ENCODE assay signal across 20 mouse cellular contexts in the genomic region with DNA sequence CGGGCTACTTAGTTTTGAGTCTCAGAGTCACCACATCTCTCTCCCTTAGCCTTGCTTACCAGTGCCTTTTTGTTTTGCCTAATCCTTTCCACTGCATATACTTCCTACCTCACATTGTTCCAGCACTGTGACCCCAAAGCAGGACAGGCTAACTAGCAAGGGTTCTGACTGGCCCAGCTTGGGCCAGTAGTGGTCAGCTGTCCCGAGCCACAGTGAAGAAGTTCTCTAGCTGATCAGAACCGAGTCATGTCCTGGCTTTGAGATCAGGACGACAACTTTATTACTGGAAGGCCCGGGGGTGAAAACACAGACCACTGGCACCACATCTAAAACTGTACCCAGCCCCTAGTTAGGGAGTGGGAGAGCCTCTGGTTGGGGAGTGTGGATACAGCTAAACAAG. TPM values are rescaled to one million over a fixed set of nuclear protein-coding genes. Genes with fewer than 3 reads are reported as not detected.
DNase-seq lines count a peak whose midpoint lies in the region; ATAC-seq and TF ChIP-seq lines count a peak whose summit lies in the region.
"Had no signal": no experiment of that assay in that cellular context is flagged by ENCODE, and none has a peak within 500 bp of the region (broad histone marks: within the 10 kb centered on the region; RNA-seq: fewer than 3 reads in every experiment).

No protein-coding gene starts in this region.

- H3K27ac ChIP-seq in heart, adult 2 months: peak overlapping the region; percentile 18
- H3K27ac ChIP-seq in limb, embryonic 14.5 days (replicated peaks; ENCODE audit: low read depth, low read length): peak overlapping the region; percentile 19; the same call in 1 of the 2 replicates
- no peak overlapping the region for H3K27ac ChIP-seq in limb, embryonic 10.5 days
- peak overlapping the region; percentile 68 for H3K27ac ChIP-seq in intestine, embryonic 16.5 days (ENCODE audit: low read length)
- H3K27ac ChIP-seq in kidney, adult 2 months (ENCODE audit: insufficient read depth, low read depth, low read length): no peak overlapping the region
- H3K27ac ChIP-seq: hindbrain, embryonic 12.5 days; limb, embryonic 13.5 days; liver, embryonic 14.5 days; macrophage; midbrain, embryonic 10.5 days; neural tube, embryonic 12.5 days had no signal

- WGBS in heart, adult 2 months: 84% methylated on average over 5 of the region's 5 CpGs
- WGBS in limb, embryonic 14.5 days: 85% methylated on average over 5 of the region's 5 CpGs
- 82% methylated on average over 5 of the region's 5 CpGs for WGBS in limb, embryonic 10.5 days
- WGBS in intestine, embryonic 16.5 days: 78% methylated on average over 5 of the region's 5 CpGs
- WGBS in kidney, adult 2 months: 88% methylated on average over 5 of the region's 5 CpGs

- no peaks in the 10 kb centered on the region for H3K9me3 ChIP-seq in limb, embryonic 14.5 days (ENCODE audit: control insufficient read depth, low read length)
- H3K9me3 ChIP-seq in limb, embryonic 10.5 days (replicated peaks): no peaks in the 10 kb centered on the region
- H3K9me3 ChIP-seq in intestine, embryonic 16.5 days (ENCODE audit: control insufficient read depth, low read length): no peaks in the 10 kb centered on the region
- H3K9me3 ChIP-seq: hindbrain, embryonic 12.5 days; limb, embryonic 13.5 days; midbrain, embryonic 10.5 days; neural tube, embryonic 12.5 days had no signal

- TF ChIP-seq EP300 in heart, adult 2 months (IDR thresholded peaks at IDR 0.05; ENCODE audit: insufficient read depth, low read depth, low read length): no peak

- no peak overlapping the region for H3K4me3 ChIP-seq in heart, adult 2 months
- no peak overlapping the region for H3K4me3 ChIP-seq in limb, embryonic 14.5 days (replicated peaks; ENCODE audit: low read length)
- no peak overlapping the region for H3K4me3 ChIP-seq in limb, embryonic 10.5 days
- no peak overlapping the region for H3K4me3 ChIP-seq in intestine, embryonic 16.5 days (ENCODE audit: low read length)
- no peak overlapping the region for H3K4me3 ChIP-seq in kidney, adult 2 months (ENCODE audit: insufficient read depth, low read depth, low read length)
- H3K4me3 ChIP-seq: erythroblast, embryonic 14.5 days; hindbrain, embryonic 12.5 days; limb, embryonic 13.5 days; midbrain, embryonic 10.5 days; neural tube, embryonic 12.5 days had no signal

- no peak for TF ChIP-seq POLR2A in heart, adult 2 months (IDR thresholded peaks at IDR 0.05; ENCODE audit: insufficient read depth, low read depth, low read length)
- no peak for TF ChIP-seq POLR2A in limb, embryonic 14.5 days (IDR thresholded peaks at IDR 0.05; ENCODE audit: borderline replicate concordance, extremely low read depth, insufficient read depth, insufficient read length)
- no peak for TF ChIP-seq POLR2A in kidney, adult 2 months (IDR thresholded peaks at IDR 0.05; ENCODE audit: low read depth, low read length)

- H3K36me3 ChIP-seq in heart, adult 2 months (ENCODE audit: control insufficient read depth, insufficient read depth, low read length): peaks cover 3% of the 10 kb centered on the region
- H3K36me3 ChIP-seq in limb, embryonic 14.5 days (ENCODE audit: control insufficient read depth, insufficient read depth, low read length): no peaks in the 10 kb centered on the region
- no peaks in the 10 kb centered on the region for H3K36me3 ChIP-seq in limb, embryonic 10.5 days
- H3K36me3 ChIP-seq in intestine, embryonic 16.5 days (ENCODE audit: control insufficient read depth, insufficient read depth, low read length): no peaks in the 10 kb centered on the region
- no peaks in the 10 kb centered on the region for H3K36me3 ChIP-seq in kidney, adult 2 months (ENCODE audit: control insufficient read depth, insufficient read depth, low read length)
- H3K36me3 ChIP-seq: hindbrain, embryonic 12.5 days; midbrain, embryonic 10.5 days; neural tube, embryonic 12.5 days had no signal

- H3K4me1 ChIP-seq in heart, adult 2 months (ENCODE audit: control insufficient read depth, insufficient read depth, low read length): peaks cover 4% of the 10 kb centered on the region
- H3K4me1 ChIP-seq in limb, embryonic 14.5 days (ENCODE audit: control insufficient read depth, insufficient read depth, low read length): peaks cover 6% of the 10 kb centered on the region; the same call in 1 of the 2 replicates
- no peaks in the 10 kb centered on the region for H3K4me1 ChIP-seq in limb, embryonic 10.5 days
- no peaks in the 10 kb centered on the region for H3K4me1 ChIP-seq in intestine, embryonic 16.5 days (ENCODE audit: control insufficient read depth, insufficient read depth, low read length)
- no peaks in the 10 kb centered on the region for H3K4me1 ChIP-seq in kidney, adult 2 months (ENCODE audit: control insufficient read depth, insufficient read depth, low read length)
- H3K4me1 ChIP-seq: hindbrain, embryonic 12.5 days; midbrain, embryonic 10.5 days; neural tube, embryonic 12.5 days had no signal

- TF ChIP-seq CTCF in heart, adult 2 months (IDR thresholded peaks at IDR 0.05): no peak
- no peak for TF ChIP-seq CTCF in kidney, adult 2 months (conservative IDR thresholded peaks at IDR 0.05; ENCODE audit: insufficient read depth, insufficient read length, low read depth, low read length)

- no peak for DNase-seq in heart, adult 2 months
- no peak for DNase-seq in heart, postnatal 10 days
- DNase-seq in limb, embryonic 14.5 days (ENCODE audit: low spot score): no peak
- no peak for DNase-seq in limb, embryonic 10.5 days (ENCODE audit: low spot score)
- DNase-seq in kidney, adult 2 months: no peak
- no peak for DNase-seq in adrenal gland, adult (ENCODE audit: inconsistent age in 2 of 2, low spot score in 1 of 2)
- DNase-seq: cerebellum, adult 2 months; cerebellum, postnatal 36 days; gastrocnemius, postnatal 25 days; right cerebral cortex, postnatal 4 days; thymus, postnatal 36 days had no signal

- H3K27me3 ChIP-seq in heart, adult 2 months (ENCODE audit: control insufficient read depth, insufficient read depth, low read length): no peaks in the 10 kb centered on the region
- H3K27me3 ChIP-seq in limb, embryonic 14.5 days (ENCODE audit: control insufficient read depth, insufficient read depth, low read length): no peaks in the 10 kb centered on the region
- H3K27me3 ChIP-seq in limb, embryonic 10.5 days (ENCODE audit: low read depth, poor library complexity, severe bottlenecking): no peaks in the 10 kb centered on the region
- H3K27me3 ChIP-seq in intestine, embryonic 16.5 days (replicated peaks; ENCODE audit: control insufficient read depth, insufficient read depth, low read length): no peaks in the 10 kb centered on the region
- no peaks in the 10 kb centered on the region for H3K27me3 ChIP-seq in kidney, adult 2 months (replicated peaks; ENCODE audit: control insufficient read depth, insufficient read depth, low read length)
- H3K27me3 ChIP-seq: limb, embryonic 13.5 days; neural tube, embryonic 12.5 days had no signal

- intact Hi-C loops in heart, adult 2 months (cut with DNase I): loop anchor here (10.0 kb wide), 1 partner anchor 102 kb away; no protein-coding TSS in a partner anchor
- intact Hi-C loops in heart, postnatal 10 days (cut with DNase I): no loop called here

- ATAC-seq in limb, embryonic 14.5 days (ENCODE audit: low FRiP score, low read depth): no peak
- ATAC-seq in intestine, embryonic 16.5 days: no peak
- ATAC-seq: forebrain, embryonic 14.5 days had no signal

- no peak overlapping the region for H3K4me2 ChIP-seq in limb, embryonic 14.5 days (replicated peaks; ENCODE audit: low read depth, low read length, severe bottlenecking)
- H3K4me2 ChIP-seq in intestine, embryonic 16.5 days (ENCODE audit: low read depth, low read length): no peak overlapping the region
- H3K4me2 ChIP-seq: hindbrain, embryonic 12.5 days; limb, embryonic 13.5 days; neural tube, embryonic 12.5 days had no signal

- H3K79me2 ChIP-seq in heart, adult 2 months (replicated peaks; ENCODE audit: control insufficient read depth, insufficient read depth, low read length): no peaks in the 10 kb centered on the region

- H3K9ac ChIP-seq in heart, adult 2 months (ENCODE audit: low read depth, low read length): no peak overlapping the region
- H3K9ac ChIP-seq in limb, embryonic 14.5 days (ENCODE audit: low read depth, low read length, severe bottlenecking): no peak overlapping the region
- no peak overlapping the region for H3K9ac ChIP-seq in intestine, embryonic 16.5 days (ENCODE audit: low read depth, low read length)
- H3K9ac ChIP-seq: hindbrain, embryonic 12.5 days; limb, embryonic 13.5 days; liver, embryonic 14.5 days; neural tube, embryonic 12.5 days had no signal

RNA-seq across cellular contexts. Expression of a gene that starts 7.0 kb away (rescaled TPM):
- total RNA-seq in heart, adult 2 months (2021): 100 to 1,000 TPM; 101 to 124 TPM
- polyA plus RNA-seq in heart, adult 2 months (2012; rRNA removed): 28.3 and 39.7 TPM in 2 replicates
- total RNA-seq in heart, postnatal 10 days (2021): 100 to 1,000 TPM; 140 to 156 TPM
- polyA plus RNA-seq in limb, embryonic 14.5 days (2012; rRNA removed): 87.9 and 89.2 TPM in 2 replicates
- 29.3 and 30.7 TPM in 2 replicates for polyA plus RNA-seq in limb, embryonic 14.5 days (2014; fragmentation: Nextera tagmentation; extraction: Ambion mirVana)
- polyA plus RNA-seq in limb, embryonic 10.5 days (2016; fragmentation: Nextera tagmentation; extraction: Ambion mirVana): 23.0 and 23.6 TPM in 2 replicates
- 7.0 and 8.9 TPM in 2 replicates for polyA plus RNA-seq in intestine, embryonic 16.5 days (2015; fragmentation: Nextera tagmentation; extraction: Ambion mirVana)
- 9.5 and 10.1 TPM in 2 replicates for polyA plus RNA-seq in kidney, adult 2 months (2012; rRNA removed)

Comparison
In these comparisons a context has a peak if more than half of its experiments do, and no peak if none do; other contexts are left out.
1. H3K27ac ChIP-seq: peak in heart, adult 2 months (single experiment), limb, embryonic 14.5 days (single experiment) and intestine, embryonic 16.5 days (single experiment); none in limb, embryonic 10.5 days (single experiment) and kidney, adult 2 months (single experiment).